Mouse (Mus musculus): ENCODE results near the gene Ccdc89. TPM values are rescaled to one million over a fixed set of nuclear protein-coding genes. Genes with fewer than 3 reads are reported as not detected.
A peak's percentile ranks its signal among the peaks of the same experiment; 100 is the strongest.

The Ccdc89 gene
- 1.9 and 3.0 TPM in 2 replicates for polyA plus RNA-seq (2016; fragmentation: Nextera tagmentation; extraction: Ambion mirVana)

GRCm38 (mm10) chr7:90426020-90427001 lies at the start of gene Ccdc89:
TSS of gene Ccdc89 (plus strand) at chr7:90426577.
- peaks cover 9% of the 10 kb centered on the region for H3K4me1 ChIP-seq
- WGBS: 24% methylated on average over 29 of the region's 29 CpGs
- no peaks in the 10 kb centered on the region for H3K36me3 ChIP-seq (replicated peaks)
- peak; percentile 82 for DNase-seq (ENCODE audit: low spot score)
- H3K27me3 ChIP-seq (replicated peaks; ENCODE audit: low read depth, poor library complexity, severe bottlenecking): no peaks in the 10 kb centered on the region
- peak within 1 kb of the TSS; percentile 56 for H3K4me3 ChIP-seq
- peak within 1 kb of the TSS; percentile 40; the same call in 1 of the 2 replicates for H3K27ac ChIP-seq (replicated peaks)
- no peaks in the 10 kb centered on the region for H3K9me3 ChIP-seq

DNA sequence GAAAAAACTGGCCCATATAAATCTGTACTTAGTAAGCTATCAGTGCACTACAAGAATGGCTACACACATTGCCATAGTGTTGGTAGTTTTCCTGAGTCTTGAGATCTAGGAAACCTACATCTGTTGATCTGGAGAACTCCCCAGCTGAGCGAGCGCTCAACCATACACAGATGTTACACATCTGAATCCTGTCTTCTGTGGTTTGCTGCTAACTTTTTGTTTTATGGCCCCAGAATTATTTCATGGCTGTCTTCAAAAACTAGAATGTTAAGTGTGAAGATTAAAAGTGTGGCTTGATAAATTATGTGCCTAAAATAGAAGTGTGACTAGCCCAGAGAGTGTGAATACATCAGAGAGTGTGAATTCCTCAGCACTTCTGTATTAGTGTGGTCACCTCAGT lies 42.0 kb upstream of the Ccdc89 start:
- H3K27ac ChIP-seq (replicated peaks): no peak overlapping the region
- no peaks in the 10 kb centered on the region for H3K9me3 ChIP-seq
- no peaks in the 10 kb centered on the region for H3K36me3 ChIP-seq (replicated peaks)
- peaks cover 8% of the 10 kb centered on the region for H3K4me1 ChIP-seq
- DNase-seq (ENCODE audit: low spot score): no peak
- no peaks in the 10 kb centered on the region for H3K27me3 ChIP-seq (replicated peaks; ENCODE audit: low read depth, poor library complexity, severe bottlenecking)
- no peak overlapping the region for H3K4me3 ChIP-seq
- WGBS: 88% methylated on average over 2 of the region's 2 CpGs

DNA sequence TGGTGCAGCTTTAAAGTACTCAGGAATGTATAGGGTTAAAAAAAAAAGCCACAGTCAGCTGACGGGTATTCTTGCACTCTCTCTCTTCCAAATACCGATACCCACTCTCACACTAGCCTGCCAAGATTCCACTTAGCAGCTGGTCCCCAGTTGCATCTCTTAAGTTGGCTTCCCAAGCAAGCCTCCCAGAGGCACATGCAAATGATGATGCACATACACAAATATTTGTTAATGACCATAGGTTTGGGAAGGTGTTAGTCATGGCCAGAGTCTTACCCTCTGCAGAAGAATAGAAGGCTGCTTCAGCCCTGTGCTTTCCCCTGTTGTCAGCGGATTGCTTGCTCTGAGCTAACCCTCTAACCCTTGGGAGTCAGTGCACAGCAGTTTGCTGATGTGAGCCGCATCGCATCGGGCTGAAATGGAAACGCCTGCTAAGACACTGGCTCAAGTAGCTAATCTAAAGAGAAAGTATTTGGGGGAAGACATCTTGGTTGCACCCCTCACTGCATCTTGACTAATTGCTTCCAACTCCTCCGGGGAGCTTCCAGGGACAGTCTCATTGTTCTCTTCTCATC lies 39.4 kb upstream of the Ccdc89 start:
- WGBS: 1% methylated on average over 8 of the region's 8 CpGs
- Histone ChIP-seq H3K4me1 (peaks cover 11% of the 10 kb centered on the region), H3K27ac (replicated peaks) (no peak overlapping the region), H3K27me3 (replicated peaks; ENCODE audit: low read depth, poor library complexity, severe bottlenecking) (no peaks in the 10 kb centered on the region), H3K9me3 (no peaks in the 10 kb centered on the region), H3K36me3 (replicated peaks) (no peaks in the 10 kb centered on the region), H3K4me3 (peak overlapping the region; percentile 33)
- DNase-seq (ENCODE audit: low spot score): peak; percentile 19

- no peak overlapping the region for H3K27ac ChIP-seq (replicated peaks)
- 36% methylated on average over 3 of the region's 3 CpGs for WGBS
- DNase-seq (ENCODE audit: low spot score): no peak
- H3K4me3 ChIP-seq: no peak overlapping the region
- H3K4me1 ChIP-seq: peaks cover 11% of the 10 kb centered on the region
- H3K9me3 ChIP-seq: no peaks in the 10 kb centered on the region
- H3K36me3 ChIP-seq (replicated peaks): no peaks in the 10 kb centered on the region
- H3K27me3 ChIP-seq (replicated peaks; ENCODE audit: low read depth, poor library complexity, severe bottlenecking): no peaks in the 10 kb centered on the region
Measured at GRCm38 (mm10) chr7:90389765-90390164, 36.6 kb upstream of the Ccdc89 start.

GRCm38 (mm10) chr7:90395073-90395472 lies 31.3 kb upstream of the Ccdc89 start:
- WGBS: 52% methylated on average over 4 of the region's 4 CpGs
- no peaks in the 10 kb centered on the region for H3K36me3 ChIP-seq (replicated peaks)
- no peaks in the 10 kb centered on the region; the same call in 1 of the 2 replicates for H3K4me1 ChIP-seq
- H3K4me3 ChIP-seq: no peak overlapping the region
- H3K9me3 ChIP-seq: no peaks in the 10 kb centered on the region
- no peaks in the 10 kb centered on the region for H3K27me3 ChIP-seq (replicated peaks; ENCODE audit: low read depth, poor library complexity, severe bottlenecking)
- no peak for DNase-seq (ENCODE audit: low spot score)
- no peak overlapping the region for H3K27ac ChIP-seq (replicated peaks)

- DNase-seq (ENCODE audit: low spot score): no peak
- no peaks in the 10 kb centered on the region for H3K27me3 ChIP-seq (replicated peaks; ENCODE audit: low read depth, poor library complexity, severe bottlenecking)
- H3K27ac ChIP-seq (replicated peaks): no peak overlapping the region
- H3K9me3 ChIP-seq: no peaks in the 10 kb centered on the region
- 83% methylated on average over 5 of the region's 5 CpGs for WGBS
- no peaks in the 10 kb centered on the region; the same call in 1 of the 2 replicates for H3K4me1 ChIP-seq
- no peaks in the 10 kb centered on the region for H3K36me3 ChIP-seq (replicated peaks)
- H3K4me3 ChIP-seq: no peak overlapping the region
Measured at GRCm38 (mm10) chr7:90395928-90396327, 30.4 kb upstream of the Ccdc89 start.

DNA sequence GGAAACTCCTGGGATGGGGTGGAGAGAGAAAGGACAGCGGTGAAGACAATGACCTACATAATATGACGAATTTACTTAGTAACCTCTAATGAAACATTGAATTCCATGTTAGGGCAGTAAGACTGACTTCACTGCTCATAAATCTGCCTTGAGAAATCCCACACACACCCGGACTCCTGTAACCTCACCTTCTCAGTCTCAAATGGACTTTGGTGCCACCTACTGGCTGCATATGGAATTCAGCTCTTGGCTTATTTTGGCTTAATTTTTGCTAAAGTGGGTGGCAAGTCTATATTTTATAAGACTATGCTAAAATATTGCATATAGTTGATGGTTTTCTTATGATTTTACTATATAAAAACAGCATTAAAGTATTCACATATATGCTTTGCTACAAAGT lies 16.4 kb upstream of the Ccdc89 start:
- WGBS: 57% methylated on average over 3 of the region's 3 CpGs

GRCm38 (mm10) chr7:90427006-90427405 lies 629 bp downstream of the Ccdc89 start:
- 68% methylated on average over 9 of the region's 9 CpGs for WGBS
- no peak overlapping the region; the same call in 1 of the 2 replicates for H3K27ac ChIP-seq (replicated peaks)
- no peaks in the 10 kb centered on the region for H3K36me3 ChIP-seq (replicated peaks)
- peaks cover 9% of the 10 kb centered on the region for H3K4me1 ChIP-seq
- peak overlapping the region; percentile 56 for H3K4me3 ChIP-seq
- no peak for DNase-seq (ENCODE audit: low spot score)
- no peaks in the 10 kb centered on the region for H3K27me3 ChIP-seq (replicated peaks; ENCODE audit: low read depth, poor library complexity, severe bottlenecking)
- no peaks in the 10 kb centered on the region for H3K9me3 ChIP-seq

More for the DNA sequence above, 16.4 kb upstream of the Ccdc89 start:
- no peaks in the 10 kb centered on the region for H3K36me3 ChIP-seq (replicated peaks)
- no peak overlapping the region for H3K4me3 ChIP-seq
- no peak overlapping the region for H3K27ac ChIP-seq (replicated peaks)
- H3K27me3 ChIP-seq (replicated peaks; ENCODE audit: low read depth, poor library complexity, severe bottlenecking): no peaks in the 10 kb centered on the region
- H3K4me1 ChIP-seq: no peaks in the 10 kb centered on the region
- peak; percentile 59 for DNase-seq (ENCODE audit: low spot score)
- H3K9me3 ChIP-seq: no peaks in the 10 kb centered on the region

DNA sequence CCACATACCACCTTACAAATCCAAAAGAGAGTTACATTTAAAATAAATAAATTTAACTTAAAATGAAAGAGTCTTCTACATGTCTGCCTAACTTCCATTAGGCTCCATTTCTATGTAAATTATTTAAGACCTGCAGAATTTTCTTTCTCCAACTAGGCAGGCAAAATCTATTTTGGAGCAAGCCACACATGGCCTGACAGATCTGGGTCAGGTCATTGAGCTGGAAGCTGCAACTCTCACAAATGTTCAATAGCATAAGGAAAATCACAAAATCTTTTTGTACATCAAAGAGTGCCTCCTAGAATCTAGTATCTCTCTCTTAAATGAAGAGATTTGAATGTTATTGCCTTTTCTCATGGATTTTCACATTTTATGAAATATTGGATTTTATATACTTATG lies 5.8 kb downstream of the Ccdc89 start:
- H3K36me3 ChIP-seq (replicated peaks): no peaks in the 10 kb centered on the region
- no peak for DNase-seq (ENCODE audit: low spot score)

GRCm38 (mm10) chr7:90440044-90440443 lies 13.7 kb downstream of the Ccdc89 start:
- H3K36me3 ChIP-seq (replicated peaks): no peaks in the 10 kb centered on the region
- H3K27ac ChIP-seq (replicated peaks): no peak overlapping the region
- no peak for DNase-seq (ENCODE audit: low spot score)
- no peak overlapping the region for H3K4me3 ChIP-seq
- WGBS: 90% methylated on average over 4 of the region's 4 CpGs
- no peaks in the 10 kb centered on the region for H3K9me3 ChIP-seq
- H3K4me1 ChIP-seq: no peaks in the 10 kb centered on the region
- no peaks in the 10 kb centered on the region for H3K27me3 ChIP-seq (replicated peaks; ENCODE audit: low read depth, poor library complexity, severe bottlenecking)

More for the DNA sequence above, 5.8 kb downstream of the Ccdc89 start:
- H3K4me1 ChIP-seq: peaks cover under 1% of the 10 kb centered on the region
- H3K9me3 ChIP-seq: no peaks in the 10 kb centered on the region
- no peak overlapping the region for H3K4me3 ChIP-seq
- no peak overlapping the region for H3K27ac ChIP-seq (replicated peaks)
- H3K27me3 ChIP-seq (replicated peaks; ENCODE audit: low read depth, poor library complexity, severe bottlenecking): no peaks in the 10 kb centered on the region

GRCm38 (mm10) chr7:90442070-90442469 lies 15.7 kb downstream of the Ccdc89 start:
- H3K4me1 ChIP-seq: peaks cover 5% of the 10 kb centered on the region
- 8% methylated on average over 4 of the region's 4 CpGs for WGBS
- peak overlapping the region; percentile 97 for H3K4me3 ChIP-seq
- no peaks in the 10 kb centered on the region for H3K27me3 ChIP-seq (replicated peaks; ENCODE audit: low read depth, poor library complexity, severe bottlenecking)
- H3K27ac ChIP-seq (replicated peaks): peak overlapping the region; percentile 100
- no peak for DNase-seq (ENCODE audit: low spot score)
- no peaks in the 10 kb centered on the region for H3K9me3 ChIP-seq
- peaks cover 10% of the 10 kb centered on the region for H3K36me3 ChIP-seq (replicated peaks)

DNA sequence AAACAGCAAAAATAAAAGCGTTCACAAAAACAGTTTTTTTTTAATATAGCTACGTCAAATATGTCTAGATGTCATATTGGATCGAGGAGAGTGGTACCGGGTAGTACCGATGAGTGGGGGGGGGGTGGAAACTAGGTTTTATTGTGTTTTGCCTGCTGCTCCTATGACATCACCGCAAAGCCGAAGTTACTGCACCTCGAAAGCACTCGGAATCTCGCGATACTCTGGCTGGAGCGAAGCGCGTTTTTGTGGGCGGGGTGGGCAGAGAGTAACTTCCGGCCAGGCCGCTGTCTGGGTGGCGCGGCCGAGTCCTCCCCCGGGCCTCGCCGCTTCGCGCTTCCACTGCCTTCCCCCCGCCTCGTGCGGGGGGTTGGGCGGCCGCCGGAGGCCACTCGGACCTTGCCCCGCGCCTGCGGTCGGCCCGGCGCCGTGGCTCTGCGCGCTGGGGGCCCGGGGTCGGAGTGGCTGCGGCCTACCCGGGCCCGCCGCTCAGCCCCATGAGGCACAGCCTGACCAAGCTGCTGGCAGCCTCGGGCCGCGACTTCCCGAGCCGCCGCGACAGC lies 16.2 kb downstream of the Ccdc89 start, which contains the start of gene Crebzf:
Gene Crebzf, plus strand, starts transcription at position 212 of the 563 bp plus-strand sequence.
- peak within 1 kb of the TSS; percentile 97 for H3K4me3 ChIP-seq
- peaks cover 5% of the 10 kb centered on the region for H3K4me1 ChIP-seq
- peaks cover 15% of the 10 kb centered on the region for H3K36me3 ChIP-seq (replicated peaks)
- no peaks in the 10 kb centered on the region for H3K9me3 ChIP-seq
- DNase-seq (ENCODE audit: low spot score): peak; percentile 96
- H3K27ac ChIP-seq (replicated peaks): peak within 1 kb of the TSS; percentile 100
- H3K27me3 ChIP-seq (replicated peaks; ENCODE audit: low read depth, poor library complexity, severe bottlenecking): no peaks in the 10 kb centered on the region
- WGBS: under 1% methylated on average over 54 of the region's 54 CpGs

Data from embryonic facial prominence, embryonic 10.5 days (tissue).